ENCODE assay signal across 25 mouse cellular contexts in the genomic region with DNA sequence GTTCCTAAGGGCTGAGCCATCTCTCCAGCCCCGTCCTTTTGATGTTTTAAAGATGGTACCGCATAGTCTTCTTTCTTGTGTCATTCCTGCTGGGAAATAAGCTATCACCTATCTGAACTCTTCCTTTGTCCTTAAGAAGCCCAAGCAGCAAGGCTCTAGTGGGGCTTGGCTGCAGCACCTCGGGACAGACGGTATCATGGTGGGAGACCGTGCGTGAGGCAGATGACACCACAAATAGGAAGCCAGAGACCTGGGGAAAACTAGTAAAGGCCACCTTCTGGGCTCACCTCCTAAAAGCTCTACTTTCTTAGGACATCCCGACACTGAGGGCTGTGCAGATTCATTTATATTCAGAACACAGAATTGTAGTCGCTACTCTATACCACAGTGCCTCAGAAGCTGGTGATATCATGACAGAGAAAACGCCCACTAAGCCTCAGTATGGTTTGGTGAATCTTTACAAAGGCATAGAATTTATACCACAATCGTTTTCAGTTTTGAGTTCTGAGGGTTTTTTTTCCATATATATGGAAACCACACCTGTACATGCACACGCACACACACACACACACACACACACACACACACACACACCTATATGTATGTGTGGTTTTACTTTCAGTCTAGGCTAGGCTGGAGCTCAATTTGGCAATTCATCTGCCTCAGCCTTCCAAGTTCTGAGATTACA. TPM values are rescaled to one million over a fixed set of nuclear protein-coding genes. Genes with fewer than 3 reads are reported as not detected.
A peak's percentile ranks its signal among the peaks of the same experiment; 100 is the strongest.
DNase-seq lines count a peak whose midpoint lies in the region; ATAC-seq lines count a peak whose summit lies in the region.
"Had no signal": no experiment of that assay in that cellular context is flagged by ENCODE, and none has a peak within 500 bp of the region (broad histone marks: within the 10 kb centered on the region; RNA-seq: fewer than 3 reads in every experiment).

No protein-coding gene starts in this region.

- intact Hi-C loops in heart, postnatal 25 days (cut with DNase I): no loop called here
- intact Hi-C loops in heart, postnatal 36 days (cut with DNase I): no loop called here

- ATAC-seq in activated CD4-positive, CD25-positive, alpha-beta regulatory T cell, adult 4 months: peak; percentile 63
- ATAC-seq: forebrain, embryonic 14.5 days; hindbrain, embryonic 16.5 days; lung, postnatal 0 days had no signal

- peak; percentile 80 for DNase-seq in CD4-positive, CD25-positive, alpha-beta regulatory T cell, adult 2 months (ENCODE audit: low read depth, low spot score)
- peak; percentile 75 for DNase-seq in cerebellum, adult 8-10 months
- peak; percentile 91 for DNase-seq in induced T-regulatory cell, adult 2 months (ENCODE audit: low read depth)
- DNase-seq in left cerebral cortex, adult 18-20 months (ENCODE audit: low spot score in 2 of 2): no peak
- DNase-seq in heart, postnatal 25 days (ENCODE audit: low spot score): no peak
- DNase-seq in heart, postnatal 36 days: no peak
- DNase-seq: gastrocnemius, postnatal 14 days; heart, adult 18-20 months; heart, postnatal 4 days; kidney, adult 2 months; kidney, postnatal 10 days; layer of hippocampus, postnatal 36 days; thymus, adult 2 months had no signal

RNA-seq across cellular contexts. Expression of gene Il10ra, which starts 22.7 kb away (rescaled TPM):
- polyA plus RNA-seq in activated CD4-positive, CD25-positive, alpha-beta regulatory T cell, adult 4 months (2017; shearing (Covaris generic)): 10 to 100 TPM; 44.4 to 57.1 TPM
- 1 to 10 TPM; 2.6 to 3.4 TPM for total RNA-seq in left cerebral cortex, adult 18-20 months (2021)
- total RNA-seq in heart, postnatal 25 days (2021): 1 to 10 TPM; 2.2 to 2.3 TPM
- 1 to 10 TPM; 1.7 to 2.4 TPM for total RNA-seq in heart, postnatal 36 days (2021)
- total RNA-seq: MEL had no signal

RNA-seq across cellular contexts. Expression of gene Tmprss13, which starts 27.3 kb away (rescaled TPM):
- polyA plus RNA-seq in activated CD4-positive, CD25-positive, alpha-beta regulatory T cell, adult 4 months (2017; shearing (Covaris generic)): 1 to 10 TPM; 8.2 to 9.2 TPM
- not detected for total RNA-seq in left cerebral cortex, adult 18-20 months (2021)
- total RNA-seq in heart, postnatal 25 days (2021): 1 to 10 TPM; 3.6 to 3.7 TPM
- total RNA-seq in heart, postnatal 36 days (2021): 1 to 10 TPM; 2.4 to 3.6 TPM
- total RNA-seq: CH12.LX; layer of hippocampus, adult 2 months; layer of hippocampus, postnatal 36 days; left cerebral cortex, postnatal 25 days; MEL had no signal
- polyA plus RNA-seq: cortical plate, adult 2 months; heart, embryonic 13.5 days; liver, embryonic 16.5 days; neural tube, embryonic 13.5 days had no signal

Comparison
In these comparisons a context has a peak if more than half of its experiments do, and no peak if none do; other contexts are left out.
1. DNase-seq: peak in CD4-positive, CD25-positive, alpha-beta regulatory T cell, adult 2 months (single experiment), cerebellum, adult 8-10 months (single experiment) and induced T-regulatory cell, adult 2 months (single experiment); none in left cerebral cortex, adult 18-20 months (0 of 2), heart, postnatal 25 days (single experiment) and heart, postnatal 36 days (0 of 2).